In the genomic region with DNA sequence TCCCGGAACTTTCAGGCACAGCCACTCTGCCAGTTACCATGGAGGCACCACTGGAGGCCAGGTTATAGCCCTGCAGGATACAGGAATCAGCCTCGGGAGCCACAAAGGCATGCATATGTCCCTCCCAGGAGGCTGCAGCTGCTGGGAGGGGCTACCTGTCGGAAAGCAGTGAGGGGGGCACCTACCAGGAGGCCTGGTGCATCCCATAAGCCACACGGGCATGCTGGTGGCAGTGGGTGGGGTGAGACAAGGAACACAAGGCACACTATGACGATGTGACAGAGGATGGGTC, we compare ENCODE assay signal across 17 mouse cellular contexts. TPM values are rescaled to one million over a fixed set of nuclear protein-coding genes. Genes with fewer than 3 reads are reported as not detected.
A peak's percentile ranks its signal among the peaks of the same experiment; 100 is the strongest.
DNase-seq lines count a peak whose midpoint lies in the region; ATAC-seq and TF ChIP-seq lines count a peak whose summit lies in the region.
"Had no signal": no experiment of that assay in that cellular context is flagged by ENCODE, and none has a peak within 500 bp of the region (broad histone marks: within the 10 kb centered on the region; RNA-seq: fewer than 3 reads in every experiment).

No protein-coding gene starts in this region.

- no peak overlapping the region for H3K27ac ChIP-seq in hindbrain, embryonic 13.5 days
- no peak overlapping the region for H3K27ac ChIP-seq in hindbrain, embryonic 12.5 days
- no peak overlapping the region for H3K27ac ChIP-seq in midbrain, embryonic 10.5 days (replicated peaks)
- no peak overlapping the region for H3K27ac ChIP-seq in midbrain, postnatal 0 days (ENCODE audit: low read depth, low read length)
- H3K27ac ChIP-seq: hindbrain, embryonic 14.5 days; kidney, embryonic 15.5 days; limb, embryonic 15.5 days; stomach, embryonic 15.5 days had no signal

- TF ChIP-seq CTCF in midbrain, postnatal 0 days (IDR thresholded peaks at IDR 0.05), result no peak

- no peaks in the 10 kb centered on the region for H3K27me3 ChIP-seq in hindbrain, embryonic 13.5 days
- no peaks in the 10 kb centered on the region for H3K27me3 ChIP-seq in hindbrain, embryonic 12.5 days
- no peaks in the 10 kb centered on the region; the same call in 1 of the 2 replicates for H3K27me3 ChIP-seq in midbrain, embryonic 10.5 days (ENCODE audit: low read depth, poor library complexity, severe bottlenecking)
- H3K27me3 ChIP-seq in midbrain, postnatal 0 days (ENCODE audit: insufficient read depth, low read length), result no peaks in the 10 kb centered on the region
- H3K27me3 ChIP-seq: kidney, embryonic 15.5 days; limb, embryonic 15.5 days; stomach, embryonic 15.5 days had no signal

- peak; percentile 5 for DNase-seq in adrenal gland, postnatal 10 days
- DNase-seq in adrenal gland, postnatal 25 days, result no peak
- DNase-seq in midbrain, embryonic 10.5 days (ENCODE audit: low spot score), result peak; percentile 9
- DNase-seq in midbrain, postnatal 0 days (ENCODE audit: low spot score), result no peak
- peak; percentile 78 for DNase-seq in R1 (ENCODE audit: low read depth, low spot score)
- no peak for DNase-seq in adipocyte (ENCODE audit: low spot score)
- DNase-seq: adrenal gland, postnatal 36 days; gastrocnemius, postnatal 10 days; lung, adult 18-20 months; midbrain, embryonic 14.5 days had no signal

- no peak overlapping the region for H3K4me3 ChIP-seq in hindbrain, embryonic 13.5 days
- H3K4me3 ChIP-seq in hindbrain, embryonic 12.5 days, result no peak overlapping the region
- no peak overlapping the region for H3K4me3 ChIP-seq in midbrain, embryonic 10.5 days
- H3K4me3 ChIP-seq in midbrain, postnatal 0 days (ENCODE audit: low read depth, low read length), result no peak overlapping the region
- H3K4me3 ChIP-seq: kidney, embryonic 15.5 days; limb, embryonic 15.5 days; stomach, embryonic 15.5 days had no signal

- peak overlapping the region; percentile 19; the same call in 1 of the 2 replicates for H3K9ac ChIP-seq in hindbrain, embryonic 13.5 days
- no peak overlapping the region for H3K9ac ChIP-seq in hindbrain, embryonic 12.5 days
- no peak overlapping the region for H3K9ac ChIP-seq in midbrain, postnatal 0 days (replicated peaks; ENCODE audit: low read length, poor library complexity, severe bottlenecking)
- H3K9ac ChIP-seq: hindbrain, embryonic 14.5 days; kidney, embryonic 15.5 days; limb, embryonic 15.5 days; stomach, embryonic 15.5 days had no signal

- ATAC-seq in hindbrain, embryonic 13.5 days (ENCODE audit: low FRiP score), result no peak
- ATAC-seq in hindbrain, embryonic 12.5 days (ENCODE audit: low FRiP score), result no peak
- ATAC-seq in midbrain, postnatal 0 days (ENCODE audit: low FRiP score), result no peak
- ATAC-seq: intestine, embryonic 16.5 days had no signal

- no peaks in the 10 kb centered on the region for H3K4me1 ChIP-seq in hindbrain, embryonic 13.5 days (replicated peaks)
- no peaks in the 10 kb centered on the region for H3K4me1 ChIP-seq in hindbrain, embryonic 12.5 days
- peaks cover under 1% of the 10 kb centered on the region for H3K4me1 ChIP-seq in midbrain, embryonic 10.5 days
- no peaks in the 10 kb centered on the region for H3K4me1 ChIP-seq in midbrain, postnatal 0 days (ENCODE audit: insufficient read depth, low read length)
- H3K4me1 ChIP-seq: limb, embryonic 15.5 days; stomach, embryonic 15.5 days had no signal

- peaks cover 79% of the 10 kb centered on the region for H3K36me3 ChIP-seq in hindbrain, embryonic 13.5 days
- H3K36me3 ChIP-seq in hindbrain, embryonic 12.5 days, result peaks cover 63% of the 10 kb centered on the region
- peaks cover 40% of the 10 kb centered on the region for H3K36me3 ChIP-seq in midbrain, embryonic 10.5 days
- H3K36me3 ChIP-seq in midbrain, postnatal 0 days (ENCODE audit: insufficient read depth, low read length), result peaks cover 53% of the 10 kb centered on the region

- H3K4me2 ChIP-seq in hindbrain, embryonic 13.5 days, result no peak overlapping the region
- no peak overlapping the region for H3K4me2 ChIP-seq in hindbrain, embryonic 12.5 days (replicated peaks)
- no peak overlapping the region for H3K4me2 ChIP-seq in midbrain, postnatal 0 days (ENCODE audit: low read depth, low read length, poor library complexity, severe bottlenecking)
- H3K4me2 ChIP-seq: hindbrain, embryonic 14.5 days; kidney, embryonic 15.5 days; limb, embryonic 15.5 days; stomach, embryonic 15.5 days had no signal

- H3K9me3 ChIP-seq in hindbrain, embryonic 13.5 days, result no peaks in the 10 kb centered on the region
- H3K9me3 ChIP-seq in hindbrain, embryonic 12.5 days (replicated peaks), result no peaks in the 10 kb centered on the region
- no peaks in the 10 kb centered on the region for H3K9me3 ChIP-seq in midbrain, embryonic 10.5 days (replicated peaks)
- no peaks in the 10 kb centered on the region for H3K9me3 ChIP-seq in midbrain, postnatal 0 days (ENCODE audit: low read length)
- H3K9me3 ChIP-seq: kidney, embryonic 15.5 days; limb, embryonic 15.5 days; stomach, embryonic 15.5 days had no signal

- 16% methylated on average over 5 of the region's 5 CpGs for WGBS in hindbrain, embryonic 13.5 days
- WGBS in hindbrain, embryonic 12.5 days, result 19% methylated on average over 5 of the region's 5 CpGs
- 25% methylated on average over 5 of the region's 5 CpGs for WGBS in midbrain, embryonic 10.5 days
- 20% methylated on average over 5 of the region's 5 CpGs for WGBS in midbrain, postnatal 0 days

RNA-seq across cellular contexts. Expression of gene Haus3, which starts 6.0 kb away (rescaled TPM):
- total RNA-seq in adrenal gland, postnatal 10 days (2021), result 1 to 10 TPM; 9.3 to 9.8 TPM
- total RNA-seq in adrenal gland, postnatal 25 days (2021), result 10.1 and 12.5 TPM in 2 replicates
- polyA plus RNA-seq in hindbrain, embryonic 13.5 days (2015; fragmentation: Nextera tagmentation; extraction: Ambion mirVana), result 19.0 and 19.7 TPM in 2 replicates
- polyA plus RNA-seq in hindbrain, embryonic 12.5 days (2016; fragmentation: Nextera tagmentation; extraction: Ambion mirVana), result 33.5 and 33.8 TPM in 2 replicates
- polyA plus RNA-seq in midbrain, embryonic 10.5 days (2016; fragmentation: Nextera tagmentation; extraction: Ambion mirVana), result 46.5 and 52.2 TPM in 2 replicates
- 7.6 and 9.9 TPM in 2 replicates for total RNA-seq in midbrain, postnatal 0 days (2014; rRNA removed)
- polyA plus RNA-seq in midbrain, postnatal 0 days (2015; fragmentation: Nextera tagmentation; extraction: Ambion mirVana), result 8.2 and 10.3 TPM in 2 replicates

RNA-seq across cellular contexts. Expression of gene Poln, which starts 6.1 kb away (rescaled TPM):
- 10 to 100 TPM; 37.3 to 40.0 TPM for total RNA-seq in adrenal gland, postnatal 10 days (2021)
- 9.4 and 13.0 TPM in 2 replicates for total RNA-seq in adrenal gland, postnatal 25 days (2021)
- 0.14 and 0.28 TPM in 2 replicates for polyA plus RNA-seq in hindbrain, embryonic 13.5 days (2015; fragmentation: Nextera tagmentation; extraction: Ambion mirVana)
- 0.41 and 0.51 TPM in 2 replicates for polyA plus RNA-seq in hindbrain, embryonic 12.5 days (2016; fragmentation: Nextera tagmentation; extraction: Ambion mirVana)
- polyA plus RNA-seq in midbrain, embryonic 10.5 days (2016; fragmentation: Nextera tagmentation; extraction: Ambion mirVana), result 0.66 and 1.2 TPM in 2 replicates
- total RNA-seq in midbrain, postnatal 0 days (2014; rRNA removed), result 0.05 and 0.42 TPM in 2 replicates
- 0.67 and 0.90 TPM in 2 replicates for polyA plus RNA-seq in midbrain, postnatal 0 days (2015; fragmentation: Nextera tagmentation; extraction: Ambion mirVana)

RNA-seq across cellular contexts. Expression of gene Mxd4, which starts 12.2 kb away (rescaled TPM):
- 100 to 1,000 TPM; 140 to 144 TPM for total RNA-seq in adrenal gland, postnatal 10 days (2021)
- 144 and 161 TPM in 2 replicates for total RNA-seq in adrenal gland, postnatal 25 days (2021)
- polyA plus RNA-seq in hindbrain, embryonic 13.5 days (2015; fragmentation: Nextera tagmentation; extraction: Ambion mirVana), result 33.5 and 33.6 TPM in 2 replicates
- polyA plus RNA-seq in hindbrain, embryonic 12.5 days (2016; fragmentation: Nextera tagmentation; extraction: Ambion mirVana), result 33.2 and 36.5 TPM in 2 replicates
- 14.7 and 22.7 TPM in 2 replicates for polyA plus RNA-seq in midbrain, embryonic 10.5 days (2016; fragmentation: Nextera tagmentation; extraction: Ambion mirVana)
- 87.3 and 90.2 TPM in 2 replicates for total RNA-seq in midbrain, postnatal 0 days (2014; rRNA removed)
- 16.7 and 18.7 TPM in 2 replicates for polyA plus RNA-seq in midbrain, postnatal 0 days (2015; fragmentation: Nextera tagmentation; extraction: Ambion mirVana)

Comparison
In these comparisons a context has a peak if more than half of its experiments do, and no peak if none do; other contexts are left out.
1. DNase-seq: peak in adrenal gland, postnatal 10 days (single experiment), midbrain, embryonic 10.5 days (single experiment) and R1 (single experiment); none in adrenal gland, postnatal 25 days (single experiment), midbrain, postnatal 0 days (single experiment) and adipocyte (single experiment).